Mouse (Mus musculus): ENCODE measurements around the gene Slc7a7. TPM values are rescaled to one million over a fixed set of nuclear protein-coding genes. Genes with fewer than 3 reads are reported as not detected.

The Slc7a7 gene
- polyA plus RNA-seq, 1 experiment: 19.5 TPM

DNA sequence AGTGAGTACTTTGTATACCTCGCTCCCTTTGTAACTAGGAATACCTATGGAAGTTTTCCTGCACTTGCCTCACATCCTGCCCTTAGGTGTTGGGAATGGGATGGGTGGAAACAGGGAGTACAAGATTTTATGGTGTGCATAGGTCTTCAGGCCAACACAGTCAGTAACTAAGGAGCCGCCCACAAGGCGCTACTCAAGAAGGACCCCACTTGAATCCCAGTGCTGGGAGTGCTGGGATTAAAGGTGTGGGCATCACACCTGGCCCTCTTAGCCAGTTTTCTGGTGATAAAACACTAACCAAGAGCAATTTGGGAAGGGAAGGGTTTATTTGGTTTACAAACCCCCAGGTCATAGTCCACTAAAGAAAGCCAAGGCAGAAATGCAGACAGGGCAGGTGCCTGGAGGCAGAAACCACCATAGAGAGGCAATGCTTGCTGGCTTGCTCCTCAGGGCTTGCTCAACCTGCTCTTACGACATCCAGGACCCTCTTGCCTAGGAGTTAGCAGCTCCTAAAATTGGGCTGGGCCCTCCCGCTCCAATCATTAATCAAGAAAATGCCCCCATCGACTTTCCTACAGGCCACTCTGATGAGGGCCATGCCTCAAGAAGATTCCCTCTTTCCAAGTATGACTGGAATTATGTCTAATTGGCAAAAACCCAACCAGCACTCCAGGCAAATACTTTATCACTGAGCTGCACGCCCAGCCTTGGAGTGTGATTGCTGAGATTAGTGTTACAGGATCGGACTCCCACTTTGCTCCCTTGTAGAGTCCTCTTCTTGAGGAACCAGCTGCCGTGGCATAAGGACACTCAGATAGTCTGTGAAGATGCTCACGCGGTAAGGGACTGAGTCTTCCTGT is 37.3 kb upstream of the Slc7a7 start:
- no peak overlapping the region for H3K4me3 ChIP-seq (ENCODE audit: control insufficient read depth, low read depth, low read length)
- no peaks in the 10 kb centered on the region for H3K4me1 ChIP-seq (ENCODE audit: control insufficient read depth, insufficient read depth, low read length)
- H3K27ac ChIP-seq (ENCODE audit: control insufficient read depth, insufficient read depth, low read depth, low read length): no peak overlapping the region
- TF ChIP-seq POLR2A (IDR thresholded peaks at IDR 0.05; ENCODE audit: control insufficient read depth, low read depth, low read length): no peak
- TF ChIP-seq CTCF (IDR thresholded peaks at IDR 0.05; ENCODE audit: control insufficient read depth, insufficient read depth, insufficient replicate concordance, low read depth, low read length): no peak
- H3K36me3 ChIP-seq (ENCODE audit: control insufficient read depth, insufficient read depth, low read length): no peaks in the 10 kb centered on the region
- H3K27me3 ChIP-seq (ENCODE audit: control insufficient read depth, insufficient read depth, low read length): no peaks in the 10 kb centered on the region

DNA sequence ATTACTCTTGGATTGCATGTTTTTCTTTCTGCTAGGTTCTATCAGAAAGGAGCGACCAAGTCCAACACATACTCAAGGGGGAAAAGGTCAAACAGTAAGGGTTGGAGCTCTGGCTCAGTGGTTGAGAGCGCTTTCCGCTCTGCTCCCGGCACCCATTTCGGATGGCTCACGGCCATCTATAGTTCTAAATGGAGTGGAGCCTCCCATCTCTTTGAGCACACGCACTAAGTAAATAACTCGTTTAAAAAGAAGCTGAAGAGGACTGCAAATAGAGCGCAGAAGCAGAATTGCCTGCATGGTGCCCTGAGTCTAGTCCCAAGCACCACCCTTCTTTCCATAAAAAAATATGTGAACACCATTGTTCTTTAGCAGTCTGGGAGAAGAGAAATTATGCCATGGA is 36.0 kb upstream of the Slc7a7 start:
- Histone ChIP-seq H3K4me3 (ENCODE audit: control insufficient read depth, low read depth, low read length) (no peak overlapping the region), H3K36me3 (ENCODE audit: control insufficient read depth, insufficient read depth, low read length) (no peaks in the 10 kb centered on the region), H3K4me1 (ENCODE audit: control insufficient read depth, insufficient read depth, low read length) (peaks cover 6% of the 10 kb centered on the region), H3K27me3 (ENCODE audit: control insufficient read depth, insufficient read depth, low read length) (no peaks in the 10 kb centered on the region), H3K27ac (ENCODE audit: control insufficient read depth, insufficient read depth, low read depth, low read length) (no peak overlapping the region)
- TF ChIP-seq POLR2A (IDR thresholded peaks at IDR 0.05; ENCODE audit: control insufficient read depth, low read depth, low read length) (no peak), CTCF (IDR thresholded peaks at IDR 0.05; ENCODE audit: control insufficient read depth, insufficient read depth, insufficient replicate concordance, low read depth, low read length) (no peak)

DNA sequence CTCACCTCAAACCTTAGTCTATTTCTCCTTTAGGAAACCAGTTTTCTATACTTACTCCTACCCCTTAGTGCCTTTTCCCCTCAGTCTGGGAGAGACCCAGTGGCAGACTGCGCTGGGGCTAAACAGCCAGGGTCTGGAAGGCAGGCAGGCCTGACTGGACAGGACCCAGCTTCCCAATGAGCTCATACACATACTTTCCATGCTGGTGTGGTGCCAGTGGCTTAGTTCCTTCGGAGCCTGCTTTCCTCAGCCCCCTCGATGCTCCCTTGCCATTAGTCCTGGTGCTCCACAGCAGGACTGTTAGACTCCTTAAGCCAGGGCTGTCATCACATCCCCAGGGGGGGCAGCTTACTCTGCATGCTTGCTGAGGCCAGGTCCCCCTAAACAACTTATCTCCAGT is 27.9 kb upstream of the Slc7a7 start:
- Histone ChIP-seq H3K27ac (ENCODE audit: control insufficient read depth, insufficient read depth, low read depth, low read length) (no peak overlapping the region), H3K4me3 (ENCODE audit: control insufficient read depth, low read depth, low read length) (no peak overlapping the region), H3K27me3 (ENCODE audit: control insufficient read depth, insufficient read depth, low read length) (no peaks in the 10 kb centered on the region), H3K36me3 (ENCODE audit: control insufficient read depth, insufficient read depth, low read length) (no peaks in the 10 kb centered on the region), H3K4me1 (ENCODE audit: control insufficient read depth, insufficient read depth, low read length) (peaks cover 16% of the 10 kb centered on the region)
- TF ChIP-seq CTCF (IDR thresholded peaks at IDR 0.05; ENCODE audit: control insufficient read depth, insufficient read depth, insufficient replicate concordance, low read depth, low read length) (no peak), POLR2A (IDR thresholded peaks at IDR 0.05; ENCODE audit: control insufficient read depth, low read depth, low read length) (no peak)

DNA sequence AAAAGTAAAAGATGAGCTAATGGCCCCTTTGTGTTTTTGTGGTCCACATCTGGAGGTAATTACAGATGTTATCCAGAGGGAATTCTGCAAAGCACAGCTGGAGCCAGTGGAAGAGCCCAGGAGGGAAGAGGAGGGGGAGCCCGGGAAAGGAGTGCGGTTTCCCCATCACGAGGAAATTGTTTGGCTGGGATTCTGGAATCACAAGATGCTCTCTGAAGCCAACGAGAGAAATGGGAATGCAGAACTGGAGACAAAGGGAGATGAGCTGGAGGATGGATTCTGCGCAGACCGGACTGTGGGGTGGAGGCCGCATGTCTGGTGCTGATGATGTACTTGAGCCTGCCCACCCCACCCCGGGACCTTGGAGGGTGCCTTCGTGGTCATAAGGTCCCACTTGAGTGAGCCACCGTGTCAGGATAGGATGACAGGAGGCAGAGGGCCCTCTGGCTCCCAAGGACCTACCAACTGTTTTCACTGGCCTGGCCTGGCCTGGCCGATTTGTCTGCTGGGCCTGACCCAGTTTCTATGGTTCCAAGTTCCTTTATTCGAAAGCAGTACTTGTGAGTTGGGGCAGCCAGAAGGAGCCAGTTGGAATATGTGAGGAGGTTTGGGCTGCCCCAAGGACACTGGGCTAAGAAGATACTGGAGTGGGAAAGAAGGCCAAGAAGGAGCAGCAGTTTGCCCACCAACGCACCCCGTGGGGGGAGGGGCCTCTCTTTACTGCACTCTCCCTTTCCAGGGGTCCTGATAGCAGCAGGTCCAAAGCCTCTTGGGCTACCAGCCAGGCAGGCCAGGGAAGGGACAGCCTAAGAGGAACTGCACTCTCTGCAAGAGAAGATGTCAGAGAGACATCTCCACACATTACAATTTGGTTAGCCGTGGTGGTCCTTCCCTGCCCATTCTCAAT is 26.4 kb upstream of the Slc7a7 start:
- Histone ChIP-seq H3K27ac (ENCODE audit: control insufficient read depth, insufficient read depth, low read depth, low read length) (peak overlapping the region; percentile 62), H3K4me3 (ENCODE audit: control insufficient read depth, low read depth, low read length) (no peak overlapping the region), H3K27me3 (ENCODE audit: control insufficient read depth, insufficient read depth, low read length) (no peaks in the 10 kb centered on the region), H3K36me3 (ENCODE audit: control insufficient read depth, insufficient read depth, low read length) (no peaks in the 10 kb centered on the region), H3K4me1 (ENCODE audit: control insufficient read depth, insufficient read depth, low read length) (peaks cover 11% of the 10 kb centered on the region)
- TF ChIP-seq CTCF (IDR thresholded peaks at IDR 0.05; ENCODE audit: control insufficient read depth, insufficient read depth, insufficient replicate concordance, low read depth, low read length): no peak
- no peak for TF ChIP-seq POLR2A (IDR thresholded peaks at IDR 0.05; ENCODE audit: control insufficient read depth, low read depth, low read length)

DNA sequence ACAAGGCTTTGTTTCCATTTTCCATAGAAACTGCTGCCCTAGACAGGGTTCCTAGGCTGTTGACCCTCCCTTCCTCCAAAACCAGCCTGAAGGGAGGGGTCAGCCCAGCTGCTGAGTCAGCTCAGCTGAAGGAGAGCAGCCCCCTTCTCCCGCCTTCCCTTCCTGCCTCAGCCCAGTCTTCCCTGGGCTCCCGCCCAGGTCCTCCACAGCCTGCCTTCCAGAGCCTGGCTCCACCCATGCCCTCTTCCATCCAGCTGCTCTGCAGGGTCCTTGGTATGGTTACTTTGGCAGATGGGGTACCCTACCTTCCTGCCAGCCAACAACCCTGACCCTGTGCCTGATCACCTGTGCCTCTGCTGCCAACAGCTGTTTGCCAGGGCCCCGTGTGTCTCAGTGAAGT is 25.6 kb upstream of the Slc7a7 start:
- H3K36me3 ChIP-seq (ENCODE audit: control insufficient read depth, insufficient read depth, low read length): no peaks in the 10 kb centered on the region
- no peak overlapping the region for H3K4me3 ChIP-seq (ENCODE audit: control insufficient read depth, low read depth, low read length)
- H3K27ac ChIP-seq (ENCODE audit: control insufficient read depth, insufficient read depth, low read depth, low read length): no peak overlapping the region
- TF ChIP-seq CTCF (IDR thresholded peaks at IDR 0.05; ENCODE audit: control insufficient read depth, insufficient read depth, insufficient replicate concordance, low read depth, low read length): no peak
- no peak for TF ChIP-seq POLR2A (IDR thresholded peaks at IDR 0.05; ENCODE audit: control insufficient read depth, low read depth, low read length)
- no peaks in the 10 kb centered on the region for H3K27me3 ChIP-seq (ENCODE audit: control insufficient read depth, insufficient read depth, low read length)
- peaks cover 10% of the 10 kb centered on the region for H3K4me1 ChIP-seq (ENCODE audit: control insufficient read depth, insufficient read depth, low read length)

DNA sequence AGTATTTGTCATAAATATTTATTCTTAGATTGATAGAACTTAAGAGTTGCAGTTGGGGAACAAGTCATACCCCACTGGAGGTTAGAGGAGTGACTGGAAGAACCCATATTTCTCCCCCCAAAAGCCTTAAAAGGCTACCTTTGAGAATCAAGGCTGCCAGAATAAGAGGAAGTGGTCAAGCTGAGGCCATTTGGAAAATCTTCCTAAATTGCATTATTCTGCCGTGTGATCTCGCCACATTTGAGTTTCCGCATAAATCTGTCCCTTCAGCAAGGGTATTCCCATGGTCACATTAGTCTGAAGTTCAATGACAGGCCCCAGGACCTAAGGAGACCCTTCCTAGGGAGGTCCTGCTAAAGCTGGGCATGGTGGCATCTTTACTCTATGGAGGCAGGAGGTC is 25.0 kb upstream of the Slc7a7 start:
- Histone ChIP-seq H3K4me3 (ENCODE audit: control insufficient read depth, low read depth, low read length) (no peak overlapping the region), H3K4me1 (ENCODE audit: control insufficient read depth, insufficient read depth, low read length) (peaks cover 10% of the 10 kb centered on the region), H3K36me3 (ENCODE audit: control insufficient read depth, insufficient read depth, low read length) (no peaks in the 10 kb centered on the region), H3K27ac (ENCODE audit: control insufficient read depth, insufficient read depth, low read depth, low read length) (no peak overlapping the region), H3K27me3 (ENCODE audit: control insufficient read depth, insufficient read depth, low read length) (no peaks in the 10 kb centered on the region)
- TF ChIP-seq CTCF (IDR thresholded peaks at IDR 0.05; ENCODE audit: control insufficient read depth, insufficient read depth, insufficient replicate concordance, low read depth, low read length): no peak
- no peak for TF ChIP-seq POLR2A (IDR thresholded peaks at IDR 0.05; ENCODE audit: control insufficient read depth, low read depth, low read length)

- no peaks in the 10 kb centered on the region for H3K36me3 ChIP-seq (ENCODE audit: control insufficient read depth, insufficient read depth, low read length)
- TF ChIP-seq CTCF (IDR thresholded peaks at IDR 0.05; ENCODE audit: control insufficient read depth, insufficient read depth, insufficient replicate concordance, low read depth, low read length): no peak
- no peak for TF ChIP-seq POLR2A (IDR thresholded peaks at IDR 0.05; ENCODE audit: control insufficient read depth, low read depth, low read length)
- H3K4me1 ChIP-seq (ENCODE audit: control insufficient read depth, insufficient read depth, low read length): peaks cover 10% of the 10 kb centered on the region
- H3K27ac ChIP-seq (ENCODE audit: control insufficient read depth, insufficient read depth, low read depth, low read length): no peak overlapping the region
- H3K4me3 ChIP-seq (ENCODE audit: control insufficient read depth, low read depth, low read length): no peak overlapping the region
- H3K27me3 ChIP-seq (ENCODE audit: control insufficient read depth, insufficient read depth, low read length): no peaks in the 10 kb centered on the region
Observed at GRCm38 (mm10) chr14:54441365-54441764, 23.8 kb upstream of the Slc7a7 start.

Measured in testis, adult 2 months (tissue).